Mouse (Mus musculus): ENCODE results near the gene Pde4b.
A peak's percentile ranks its signal among the peaks of the same experiment; 100 is the strongest.

Pde4b gene

GRCm38 (mm10) chr4:102539598-102540180 is 452.3 kb downstream of the Pde4b start:
- no peak for DNase-seq (ENCODE audit: low read depth, low spot score)

DNA sequence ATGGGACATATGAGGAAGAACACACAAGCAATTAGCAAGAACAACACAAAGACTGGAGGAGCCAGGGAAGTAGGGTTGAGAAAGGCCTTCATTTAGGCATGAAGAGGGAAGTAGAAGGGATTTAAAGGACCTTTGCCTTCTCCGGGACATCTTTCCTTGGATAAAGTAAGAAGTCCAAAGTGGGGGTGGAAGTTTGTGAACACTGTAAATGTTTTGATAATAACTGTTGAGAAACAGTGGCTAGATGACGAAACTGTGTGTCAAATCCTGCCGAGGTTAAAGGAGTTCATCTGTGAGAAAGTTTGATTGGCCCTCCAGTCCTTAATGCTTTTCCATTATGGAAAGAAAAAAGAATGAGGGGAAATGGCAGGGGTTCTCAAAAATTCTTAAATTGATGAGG is 455.6 kb downstream of the Pde4b start:
- DNase-seq (ENCODE audit: low read depth, low spot score), result no peak

DNA sequence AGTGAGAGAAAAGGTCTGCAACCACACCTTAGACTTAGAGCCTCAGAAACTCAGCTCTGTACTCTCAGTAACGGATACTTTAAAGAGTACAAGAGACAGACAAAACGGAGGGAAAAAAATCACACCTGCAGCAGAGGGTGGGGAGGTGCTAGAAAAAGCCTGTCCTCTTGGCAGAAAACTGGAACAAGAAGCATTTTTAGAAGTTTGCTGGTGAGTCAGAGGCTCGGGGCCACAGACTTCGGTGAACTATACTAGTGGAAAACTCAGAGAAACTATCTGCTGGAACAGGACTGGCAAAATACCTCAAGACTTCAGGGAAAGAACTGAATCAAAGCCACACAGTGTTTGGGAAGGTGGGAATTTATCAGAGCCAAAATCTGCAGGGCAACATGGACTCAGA is 457.9 kb downstream of the Pde4b start:
- DNase-seq (ENCODE audit: low read depth, low spot score), result no peak

- DNase-seq (ENCODE audit: low read depth, low spot score), result no peak
These were observed 468.2 kb downstream of the Pde4b start for GRCm38 (mm10) chr4:102555566-102555965.

- no peak for DNase-seq (ENCODE audit: low read depth, low spot score)
These were observed 469.7 kb downstream of the Pde4b start for GRCm38 (mm10) chr4:102557006-102557405.

GRCm38 (mm10) chr4:102557508-102558220 is 470.3 kb downstream of the Pde4b start:
- no peak for DNase-seq (ENCODE audit: low read depth, low spot score)

DNA sequence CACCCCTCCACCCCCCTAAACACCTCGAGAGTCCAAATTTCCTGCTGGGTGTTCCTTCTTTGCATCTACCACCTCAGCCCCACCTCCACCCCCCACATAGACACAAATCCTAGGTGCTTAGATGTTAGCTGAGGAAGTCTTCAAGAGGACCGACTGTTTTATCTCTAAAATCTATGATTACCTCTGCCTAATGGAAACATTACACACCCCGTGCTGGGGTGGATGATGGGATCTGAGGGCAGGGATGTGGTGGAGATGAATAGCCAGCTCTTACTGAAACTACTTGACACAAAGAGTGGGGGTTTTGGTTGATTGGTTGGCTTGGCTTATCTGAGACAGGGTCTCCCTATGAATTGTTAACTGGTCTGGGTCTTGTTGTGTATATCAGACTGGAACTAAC is 471.0 kb downstream of the Pde4b start:
- DNase-seq (ENCODE audit: low read depth, low spot score), result no peak

- DNase-seq (ENCODE audit: low read depth, low spot score), result no peak
These were observed 473.4 kb downstream of the Pde4b start for GRCm38 (mm10) chr4:102560676-102561280.

- no peak for DNase-seq (ENCODE audit: low read depth, low spot score)
These were observed 476.0 kb downstream of the Pde4b start for GRCm38 (mm10) chr4:102563273-102563855.

- DNase-seq (ENCODE audit: low read depth, low spot score), result no peak
These were observed 476.9 kb downstream of the Pde4b start for GRCm38 (mm10) chr4:102564286-102564685.

DNA sequence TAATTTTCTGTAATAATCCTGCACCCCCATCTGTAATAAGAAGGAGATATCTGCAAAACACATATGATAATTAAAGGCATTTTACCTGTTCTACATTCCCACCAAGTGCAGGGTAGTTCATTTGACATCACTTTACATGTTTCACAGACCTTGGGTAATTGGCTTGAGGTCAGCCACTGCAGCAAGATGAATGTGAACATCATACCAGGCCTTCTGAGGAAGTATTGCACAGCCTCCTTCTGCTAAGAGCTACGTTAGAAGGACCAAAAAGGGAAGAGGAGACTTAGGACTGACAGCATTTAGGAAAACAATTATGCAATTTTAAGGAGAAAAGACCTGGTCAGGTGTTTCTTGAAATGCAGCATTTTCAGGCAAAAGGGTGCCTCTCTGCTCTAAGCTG is 479.1 kb downstream of the Pde4b start:
- DNase-seq (ENCODE audit: low read depth, low spot score), result no peak

DNA sequence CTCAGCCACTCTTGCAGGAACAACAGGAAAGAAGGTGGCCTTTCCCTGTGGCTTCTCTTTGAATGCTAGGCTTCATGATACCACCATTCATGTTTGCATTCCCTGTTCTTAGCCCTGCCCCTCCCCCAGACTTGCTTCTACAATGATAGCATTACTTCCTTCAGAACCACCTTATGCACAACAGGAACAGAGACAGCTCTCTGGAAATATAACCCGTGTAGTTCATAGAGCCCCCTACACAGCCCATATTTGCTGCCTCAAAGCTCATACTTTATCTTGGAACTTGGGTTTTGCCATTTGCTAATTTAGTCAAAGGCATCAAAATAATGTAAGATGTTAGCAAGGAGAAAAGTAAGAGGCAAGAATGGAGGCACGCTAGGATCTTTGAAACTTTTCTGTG is 479.8 kb downstream of the Pde4b start:
- no peak for DNase-seq (ENCODE audit: low read depth, low spot score)

DNA sequence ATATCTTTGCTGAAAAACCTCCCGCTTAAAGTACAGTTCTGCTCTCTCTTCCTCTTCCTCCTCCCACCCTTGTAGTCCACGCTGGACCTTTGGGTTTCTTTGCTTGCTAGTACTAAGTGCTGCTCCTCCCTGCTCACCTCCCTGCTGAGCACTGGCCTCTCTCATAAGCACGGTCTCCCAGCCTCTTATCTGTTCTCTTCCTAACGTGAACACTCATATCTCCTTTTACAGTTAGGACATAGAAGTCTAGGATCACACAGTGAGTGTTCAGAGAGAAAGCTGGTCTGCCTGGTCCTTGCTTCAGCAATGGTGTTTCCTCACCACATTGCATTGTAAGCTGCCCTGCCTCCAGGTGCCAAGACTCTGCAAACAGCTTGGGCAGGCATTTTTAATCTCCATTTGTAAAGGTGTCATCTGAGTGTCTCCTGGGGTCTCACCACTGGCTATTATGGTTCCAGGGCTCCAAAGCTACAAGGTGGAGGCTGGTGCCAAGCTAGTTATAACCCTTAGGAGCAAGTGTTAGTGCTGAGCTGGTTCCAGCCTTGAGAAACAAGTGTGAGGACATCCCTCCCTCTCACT is 480.4 kb downstream of the Pde4b start:
- DNase-seq (ENCODE audit: low read depth, low spot score), result no peak

DNA sequence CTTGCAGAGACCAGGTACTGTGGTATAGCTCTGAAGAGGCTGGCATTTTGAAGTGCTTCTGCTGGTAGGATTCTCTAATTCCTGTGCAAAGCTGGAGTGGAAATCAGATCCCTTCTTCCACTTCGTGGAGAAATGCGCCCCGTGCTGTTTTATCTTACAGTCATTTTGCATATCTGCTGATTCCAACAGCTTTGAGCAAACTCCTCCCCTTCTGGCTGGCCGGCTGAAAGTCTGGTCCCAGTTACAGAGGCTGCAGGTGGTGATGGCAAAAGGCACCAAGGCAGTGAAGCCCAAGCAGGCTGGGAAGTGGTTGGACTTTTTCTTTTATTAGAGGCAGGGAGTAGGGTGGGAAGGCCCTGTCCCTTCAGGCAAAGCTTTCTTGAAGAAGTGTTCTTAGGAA is 481.2 kb downstream of the Pde4b start:
- no peak for DNase-seq (ENCODE audit: low read depth, low spot score)

DNA sequence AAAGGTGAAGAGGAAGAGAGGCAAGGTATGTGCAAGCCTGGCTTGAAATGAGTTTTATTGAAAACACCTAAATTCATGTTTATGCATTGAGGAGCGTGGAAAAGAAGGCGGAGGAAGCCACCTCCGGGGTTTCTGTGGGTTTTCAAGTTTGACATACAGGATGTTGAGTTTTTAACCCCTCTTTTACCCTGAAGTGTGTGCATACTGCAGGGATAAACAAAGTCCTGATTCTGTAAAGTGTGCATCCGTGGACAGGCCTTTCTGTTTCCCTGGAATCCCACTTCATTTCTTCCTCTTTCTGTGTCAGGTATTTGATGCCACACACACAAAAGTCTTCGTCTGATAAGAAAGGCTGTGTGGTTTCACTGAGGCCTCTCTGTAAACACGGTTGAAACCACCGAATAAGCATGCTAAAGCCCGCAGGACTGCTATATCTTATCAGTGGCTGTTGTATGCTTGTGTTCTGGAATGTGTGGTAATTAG is 481.8 kb downstream of the Pde4b start:
- no peak for DNase-seq (ENCODE audit: low read depth, low spot score)

DNA sequence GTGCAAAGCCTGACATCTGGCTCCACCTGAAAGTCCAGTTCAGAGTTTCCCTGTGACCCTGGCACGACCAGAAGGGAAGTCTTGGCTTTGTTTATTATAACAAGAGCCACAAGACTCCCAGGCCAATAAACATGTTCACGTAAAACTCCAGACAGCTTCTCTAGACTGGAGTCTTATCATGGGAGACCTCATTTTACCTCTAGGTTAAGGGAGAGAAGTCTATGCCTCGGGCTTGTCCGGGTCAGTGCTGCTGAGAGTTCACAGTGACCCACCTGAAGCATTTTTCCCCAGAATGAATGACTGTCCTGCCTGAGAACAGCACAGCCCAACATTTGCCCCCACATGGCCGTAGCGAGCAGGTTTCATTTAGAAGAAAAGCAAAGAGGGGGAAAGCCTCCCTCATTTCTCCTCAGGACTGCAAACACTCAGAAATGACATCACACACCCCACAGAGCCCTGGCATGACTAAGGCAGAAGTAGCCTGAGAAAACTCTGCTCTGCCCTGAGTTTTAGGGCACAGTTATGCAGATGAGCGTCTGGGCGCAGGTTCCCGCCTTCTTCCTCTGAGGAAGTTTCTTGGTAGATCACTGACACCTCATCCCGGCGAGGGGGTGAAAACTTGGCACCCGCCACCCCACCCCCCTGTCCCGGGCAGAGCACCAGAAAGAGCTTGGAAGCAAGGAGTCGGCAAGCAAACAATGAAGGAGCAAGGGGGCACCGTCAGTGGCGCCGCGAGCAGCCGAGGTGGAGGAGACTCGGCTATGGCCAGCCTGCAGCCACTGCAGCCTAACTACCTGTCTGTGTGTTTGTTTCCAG is 482.8 kb downstream of the Pde4b start:
- peak; percentile 43 for DNase-seq (ENCODE audit: low read depth, low spot score)

DNA sequence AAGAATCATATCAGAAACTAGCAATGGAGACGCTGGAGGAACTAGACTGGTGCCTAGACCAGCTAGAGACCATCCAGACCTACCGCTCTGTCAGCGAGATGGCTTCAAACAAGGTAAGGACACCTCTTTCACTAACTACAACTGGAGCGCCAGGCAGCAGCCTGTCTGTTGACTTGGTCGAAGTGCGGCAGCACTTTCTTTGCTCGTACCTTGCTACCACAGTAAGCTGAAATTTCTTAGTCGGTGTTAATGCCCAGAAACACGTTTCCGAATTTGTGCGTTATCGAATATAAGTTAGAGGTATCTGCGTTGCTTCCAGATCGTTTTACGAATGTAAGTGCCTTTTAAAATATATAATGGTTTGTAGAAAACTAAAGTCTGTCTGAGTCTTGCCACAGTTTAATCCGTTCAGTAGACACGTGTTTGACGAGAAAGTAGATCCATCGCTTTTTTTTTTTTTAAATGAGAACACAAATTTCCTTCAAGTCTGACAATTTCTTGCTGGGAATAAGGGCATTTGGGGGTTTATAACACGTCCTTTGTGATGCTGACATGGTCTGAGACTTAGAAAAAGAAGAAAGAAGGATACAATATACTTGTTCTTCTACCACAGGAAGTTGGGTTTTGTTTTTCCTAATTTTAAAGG is 483.5 kb downstream of the Pde4b start:
- no peak for DNase-seq (ENCODE audit: low read depth, low spot score)

GRCm38 (mm10) chr4:102572031-102572430 is 484.7 kb downstream of the Pde4b start:
- DNase-seq (ENCODE audit: low read depth, low spot score), result no peak

DNA sequence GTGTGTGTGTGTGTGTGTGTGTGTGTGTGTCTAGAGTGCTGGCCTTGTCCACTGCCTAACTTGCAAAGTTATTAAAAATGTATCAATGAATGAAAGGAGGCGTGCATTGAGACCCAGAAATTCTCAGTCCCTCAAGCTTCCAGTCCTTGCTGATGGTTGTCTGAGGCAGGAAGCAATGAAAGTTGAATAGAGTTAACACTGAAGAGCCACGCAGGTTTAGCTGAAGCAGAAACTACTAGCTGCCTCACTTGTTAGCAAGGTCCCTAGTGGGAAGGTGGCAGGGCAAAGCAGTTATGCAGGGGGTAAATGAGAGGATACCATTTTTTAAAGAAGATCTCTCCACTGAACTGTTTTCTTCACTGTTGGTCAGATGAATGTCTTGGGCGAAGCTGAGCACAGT is 485.2 kb downstream of the Pde4b start:
- DNase-seq (ENCODE audit: low read depth, low spot score), result no peak

GRCm38 (mm10) chr4:102573361-102573781 is 486.0 kb downstream of the Pde4b start:
- no peak for DNase-seq (ENCODE audit: low read depth, low spot score)

DNA sequence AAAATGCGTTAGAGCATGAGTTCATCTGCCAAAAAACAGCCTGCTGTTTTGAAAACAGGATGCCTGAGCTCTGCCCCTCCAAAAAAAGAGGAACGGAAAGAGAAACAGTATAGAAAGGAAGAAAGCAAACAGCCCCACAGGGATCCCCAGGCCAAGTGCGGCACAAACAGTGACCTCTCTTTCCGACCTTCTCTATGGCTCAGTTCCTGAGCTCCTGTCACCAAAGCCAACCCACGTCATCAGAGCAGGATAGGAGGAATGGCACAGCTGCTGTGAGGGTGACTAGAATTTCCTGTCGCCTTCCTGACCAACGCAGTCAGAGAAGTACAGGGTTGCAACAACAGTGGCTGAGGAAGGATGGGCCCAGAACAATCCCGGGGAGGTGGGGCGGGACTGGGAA is 486.9 kb downstream of the Pde4b start:
- DNase-seq (ENCODE audit: low read depth, low spot score), result no peak

Data from embryo, embryonic 11.5 days (tissue).